Mouse (Mus musculus) lung, postnatal 0 days (tissue): ENCODE results near the gene Hk1.

Experiments
- CTCF ChIP-seq: IDR thresholded peaks from 2 replicates; pipeline ENCODE4 v1.5.1; 2016; ENCODE audit warnings: antibody characterized with exemption, mild to moderate bottlenecking
- EP300 ChIP-seq: IDR thresholded peaks from 2 replicates; pipeline ENCODE4 v1.6.1; 2016; ENCODE audit warnings: antibody characterized with exemption, mild to moderate bottlenecking, control low read depth

- TF ChIP-seq CTCF (no peak), EP300 (no peak)
These were observed 39.7 kb upstream of the Hk1 start for GRCm38 (mm10) chr10:62419422-62419821.
